Mouse (Mus musculus) E14TG2a.4 (cell line): ENCODE data around the gene Insl3.

Experiments used
- CTCF ChIP-seq: conservative IDR thresholded peaks from 2 replicates; pipeline ENCODE4 v1.5.1; 2014; ENCODE audit warnings: low read length
- POU5F1 ChIP-seq: IDR thresholded peaks from 2 replicates; pipeline ENCODE4 v1.6.1; 2014; ENCODE audit warnings: low read length, borderline replicate concordance

DNA sequence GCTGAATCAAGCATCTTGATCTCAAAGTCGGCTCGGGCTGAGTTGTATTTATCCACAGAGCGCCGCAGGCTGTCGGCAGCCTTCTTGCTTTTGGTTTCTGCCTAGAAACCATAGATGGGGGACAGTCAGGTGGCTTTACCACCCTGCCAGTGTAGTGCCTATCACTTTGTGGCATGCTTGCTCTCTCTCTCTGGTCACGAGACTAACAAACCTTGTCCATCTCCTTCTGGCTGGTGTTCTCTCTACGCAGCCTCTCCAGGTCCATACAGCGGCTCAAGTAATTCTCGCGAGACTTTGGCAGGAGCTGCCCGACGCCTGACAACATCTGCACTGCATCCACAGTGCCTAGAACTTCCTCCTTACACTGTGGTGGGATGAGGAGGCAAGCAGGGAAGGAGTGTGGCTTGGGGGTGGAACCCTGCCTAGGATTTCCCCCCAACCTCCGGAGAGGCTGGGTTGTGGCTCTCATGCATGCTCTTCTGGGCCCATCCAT lies 27.6 kb downstream of the Insl3 start:
- TF ChIP-seq CTCF (no peak), POU5F1 (no peak)
